Mouse (Mus musculus) E14TG2a.4 (cell line): ENCODE data around the gene Fgf3.

Source experiments
- CTCF ChIP-seq: conservative IDR thresholded peaks from 2 replicates; pipeline ENCODE4 v1.5.1; 2014; ENCODE audit warnings: low read length
- POU5F1 ChIP-seq: IDR thresholded peaks from 2 replicates; pipeline ENCODE4 v1.6.1; 2014; ENCODE audit warnings: low read length, borderline replicate concordance

DNA sequence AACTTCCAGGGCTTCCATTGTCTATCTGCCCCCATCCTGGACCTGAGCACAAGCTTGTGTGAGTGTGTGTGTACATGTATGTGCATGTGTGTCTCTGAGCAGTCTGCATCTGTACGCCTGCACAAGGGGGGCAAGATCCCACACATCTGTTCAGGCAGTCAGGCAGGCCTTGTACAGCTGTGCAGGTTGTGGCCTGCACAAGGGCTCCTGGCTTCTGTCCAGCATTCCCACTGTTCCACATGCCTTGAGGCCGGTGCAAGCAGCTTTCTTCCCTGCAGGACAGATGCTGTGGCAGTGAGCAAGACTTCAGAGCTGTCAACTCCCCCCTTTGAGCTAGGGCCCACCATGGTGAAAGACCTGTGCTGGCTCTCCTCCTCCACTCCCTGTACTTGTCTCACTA lies 45.2 kb downstream of the Fgf3 start:
- no peak for TF ChIP-seq CTCF
- TF ChIP-seq POU5F1, result no peak
